Mouse (Mus musculus) spleen, postnatal 4 days (tissue): Measurements from ENCODE around the gene Aifm2.

Experiments
- DNase-seq, 2 experiments: peaks; one replicate each; pipeline ENCODE4 v3.0.0; 2022; ENCODE audit warnings: low spot score in 2 of 2

Gene Aifm2

GRCm38 (mm10) chr10:61765558-61765957, 50.5 kb downstream of the Aifm2 start:
- no peak for DNase-seq

GRCm38 (mm10) chr10:61766806-61767205, 51.7 kb downstream of the Aifm2 start:
- DNase-seq: no peak

- no peak for DNase-seq
These were observed 66.5 kb downstream of the Aifm2 start for GRCm38 (mm10) chr10:61781461-61782128.

GRCm38 (mm10) chr10:61782799-61783611, 67.9 kb downstream of the Aifm2 start:
- peak in 1 of 2 experiments; percentile 67 for DNase-seq

GRCm38 (mm10) chr10:61783621-61784251, 68.7 kb downstream of the Aifm2 start, which contains the start of gene H2afy2:
Gene H2afy2 (minus strand): TSS chr10:61784147.
- peak in 1 of 2 experiments; percentile 63 for DNase-seq

- DNase-seq: no peak
These were observed 69.4 kb downstream of the Aifm2 start for GRCm38 (mm10) chr10:61784414-61784813.

- DNase-seq: no peak
These were observed 72.7 kb downstream of the Aifm2 start for GRCm38 (mm10) chr10:61787541-61788313.

- DNase-seq: no peak
These were observed 73.4 kb downstream of the Aifm2 start for GRCm38 (mm10) chr10:61788499-61788898.
